Mouse (Mus musculus) common myeloid progenitor, adult 5-6 weeks (primary cell): ENCODE results near the gene Psapl1. TPM values are rescaled to one million over a fixed set of nuclear protein-coding genes. Genes with fewer than 3 reads are reported as not detected.
"Not testable (repeated sequence)": the region's sequence is repeated elsewhere in the genome, so short reads cannot be mapped to it uniquely, and the experiment has no call there.

Source experiments
- ATAC-seq: replicated peaks from 2 replicates; pipeline ENCODE4 v1.8.0; 2016; ENCODE audit warnings: low read depth, mild to moderate bottlenecking, moderate TSS enrichment, inconsistent platforms; ENCODE audit not compliant: poor library complexity, severe bottlenecking
- total RNA-seq: library from RNA; stranded (forward); fragments of 200-1000, 187-1606 nt; gene quantifications from 2 replicates; pipeline ENCODE4 v1.2.3, GENCODE M21; 2017

Psapl1 gene
- total RNA-seq, 1 experiment from 2014 or later, result not detected

GRCm38 (mm10) chr5:36202781-36203180 is 1.0 kb upstream of the Psapl1 start:
- ATAC-seq, result no peak

GRCm38 (mm10) chr5:36203421-36203820 is 400 bp upstream of the Psapl1 start:
- no peak for ATAC-seq

- ATAC-seq, result no peak
Measured at GRCm38 (mm10) chr5:36205397-36205796, 1.6 kb downstream of the Psapl1 start.

GRCm38 (mm10) chr5:36208803-36209202 is 5.0 kb downstream of the Psapl1 start:
- no peak for ATAC-seq

- ATAC-seq, result no peak
Measured at GRCm38 (mm10) chr5:36213310-36213709, 9.5 kb downstream of the Psapl1 start.

- ATAC-seq, result no peak
Measured at GRCm38 (mm10) chr5:36220105-36220504, 16.3 kb downstream of the Psapl1 start.

GRCm38 (mm10) chr5:36220626-36221025 is 16.8 kb downstream of the Psapl1 start:
- ATAC-seq, result no peak

GRCm38 (mm10) chr5:36223787-36224186 is 20.0 kb downstream of the Psapl1 start:
- 0 out of 2 replicates have a peak, but pooled peaks have one; percentile 54 for ATAC-seq

- no peak for ATAC-seq
Measured at GRCm38 (mm10) chr5:36225855-36226254, 22.0 kb downstream of the Psapl1 start.

- ATAC-seq, result no peak
Measured at GRCm38 (mm10) chr5:36226296-36226695, 22.5 kb downstream of the Psapl1 start.

GRCm38 (mm10) chr5:36228405-36229370 is 24.9 kb downstream of the Psapl1 start:
- ATAC-seq, result no peak

- no peak for ATAC-seq
Measured at GRCm38 (mm10) chr5:36230301-36230780, 26.5 kb downstream of the Psapl1 start.

- not testable (repeated sequence) for ATAC-seq
Measured at GRCm38 (mm10) chr5:36237526-36237925, 33.7 kb downstream of the Psapl1 start.

GRCm38 (mm10) chr5:36248022-36248421 is 44.2 kb downstream of the Psapl1 start:
- no peak for ATAC-seq

GRCm38 (mm10) chr5:36252746-36253504 is 49.1 kb downstream of the Psapl1 start:
- ATAC-seq, result no peak

GRCm38 (mm10) chr5:36254642-36255516 is 51.1 kb downstream of the Psapl1 start:
- ATAC-seq, result no peak
